Mouse (Mus musculus) gastrocnemius, postnatal 25 days (tissue): ENCODE data around the gene Vps25. TPM values are rescaled to one million over a fixed set of nuclear protein-coding genes. Genes with fewer than 3 reads are reported as not detected.

Experiments
- DNase-seq: peaks from one replicate; pipeline ENCODE4 v3.0.0; 2022
- long read RNA-seq, 2 experiments: library from polyadenylated mRNA; stranded (forward); transcript quantifications; one replicate each; pipeline ENCODE4 v2.0.0; 2021
- total RNA-seq, 2 experiments: library from RNA; stranded (reverse); gene quantifications; 1 replicate in 1 of 2; 2 replicates in 1 of 2; pipeline ENCODE4 v1.2.3; 2021

Gene Vps25
- total RNA-seq, result 10 to 100 TPM; 31.8 to 36.4 TPM
- long read RNA-seq, experiment 1, transcript Vps25-202 (6 exons, 1,106 nt), result major isoform, 86 of 106 reads
- long read RNA-seq, experiment 1, transcript Vps25-201 (6 exons, 615 nt), result minor isoform, 8 of 106 reads
- long read RNA-seq, experiment 1, partial matches to known transcripts, result 1 of 106 reads
- long read RNA-seq, experiment 1, other reads (novel, unspliced or antisense), result 6 of 106 reads
- long read RNA-seq, experiment 2, transcript Vps25-201 (6 exons, 615 nt), result minor isoform, 8 of 102 reads
- long read RNA-seq, experiment 2, transcript Vps25-202 (6 exons, 1,106 nt), result major isoform, 84 of 102 reads
- long read RNA-seq, experiment 2, partial matches to known transcripts, result 1 of 102 reads
- long read RNA-seq, experiment 2, other reads (novel, unspliced or antisense), result 4 of 102 reads

DNA sequence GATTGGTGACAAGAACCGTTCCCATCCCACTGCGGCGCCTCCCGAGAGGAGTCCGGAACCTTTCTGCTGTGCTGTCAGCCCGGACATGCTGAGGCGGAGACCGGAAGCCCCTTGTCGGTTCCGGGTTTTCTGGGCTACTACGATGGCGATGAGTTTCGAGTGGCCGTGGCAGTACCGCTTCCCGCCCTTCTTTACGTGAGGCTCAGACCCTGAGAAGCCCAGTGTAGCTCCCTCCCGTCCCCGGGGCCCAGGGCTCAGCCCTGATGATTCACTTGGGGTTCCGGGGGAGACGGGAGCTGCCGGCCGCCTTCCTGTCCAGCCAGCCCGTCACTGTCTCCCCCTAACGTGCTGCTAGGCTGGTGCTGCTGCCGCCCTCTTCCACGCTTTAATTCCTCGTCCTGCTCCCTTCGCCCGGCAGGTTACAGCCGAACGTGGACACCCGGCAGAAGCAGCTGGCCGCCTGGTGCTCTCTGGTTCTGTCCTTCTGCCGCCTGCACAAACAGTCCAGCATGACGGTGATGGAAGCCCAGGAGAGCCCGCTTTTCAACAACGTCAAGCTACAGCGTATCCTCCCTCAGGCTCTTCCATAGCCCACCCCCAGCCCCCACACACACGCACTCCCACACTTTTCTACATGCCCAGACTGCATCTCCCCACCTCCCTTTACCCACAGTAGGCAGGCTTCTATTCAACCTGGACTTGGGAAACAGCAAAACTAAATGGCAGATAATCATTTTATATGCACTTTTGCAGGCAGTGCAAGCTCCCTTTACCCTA, at the start of gene Vps25:
TSS of gene Vps25 (plus strand) at position 95 of the 777 bp plus-strand sequence.
- DNase-seq, result peak; percentile 78

DNA sequence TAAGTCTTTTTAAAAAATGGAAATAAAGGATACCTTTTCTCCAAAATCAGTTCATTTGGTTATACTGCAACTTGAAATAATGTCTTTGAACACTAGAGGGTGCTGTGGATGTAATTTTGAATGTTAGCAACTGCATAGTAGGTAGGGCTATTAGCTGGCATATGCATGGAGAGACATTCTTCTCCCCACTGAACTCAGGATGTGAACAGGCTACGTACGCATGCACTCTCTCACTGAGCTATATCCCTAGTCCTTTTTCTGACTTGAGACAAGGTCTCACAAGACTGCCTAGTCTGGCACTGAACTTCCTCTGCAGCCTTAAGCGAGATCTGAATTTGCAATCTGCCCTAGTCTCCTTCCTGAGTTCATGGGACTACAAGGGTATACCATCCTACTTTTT, 41.5 kb upstream of the Vps25 start:
- no peak for DNase-seq

DNA sequence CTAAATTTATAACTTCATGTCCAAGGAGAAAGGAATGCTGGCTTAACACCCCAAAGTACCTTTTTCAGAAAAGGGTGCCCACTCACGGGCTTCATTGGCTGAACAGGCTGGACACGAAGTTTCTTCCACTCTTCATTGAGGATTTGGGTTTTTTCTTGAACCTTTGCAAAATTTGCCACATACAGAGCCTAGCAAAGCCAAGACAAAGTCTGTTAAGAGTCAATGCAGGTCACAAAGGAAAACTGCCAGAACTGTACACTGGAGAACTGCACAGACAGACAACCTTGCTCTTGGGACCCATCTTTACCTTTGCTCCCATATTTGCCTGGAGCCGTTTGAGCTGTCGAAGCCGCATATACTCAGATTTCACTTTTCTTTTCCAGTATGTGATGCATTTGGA, 36.6 kb upstream of the Vps25 start:
- DNase-seq, result no peak

DNA sequence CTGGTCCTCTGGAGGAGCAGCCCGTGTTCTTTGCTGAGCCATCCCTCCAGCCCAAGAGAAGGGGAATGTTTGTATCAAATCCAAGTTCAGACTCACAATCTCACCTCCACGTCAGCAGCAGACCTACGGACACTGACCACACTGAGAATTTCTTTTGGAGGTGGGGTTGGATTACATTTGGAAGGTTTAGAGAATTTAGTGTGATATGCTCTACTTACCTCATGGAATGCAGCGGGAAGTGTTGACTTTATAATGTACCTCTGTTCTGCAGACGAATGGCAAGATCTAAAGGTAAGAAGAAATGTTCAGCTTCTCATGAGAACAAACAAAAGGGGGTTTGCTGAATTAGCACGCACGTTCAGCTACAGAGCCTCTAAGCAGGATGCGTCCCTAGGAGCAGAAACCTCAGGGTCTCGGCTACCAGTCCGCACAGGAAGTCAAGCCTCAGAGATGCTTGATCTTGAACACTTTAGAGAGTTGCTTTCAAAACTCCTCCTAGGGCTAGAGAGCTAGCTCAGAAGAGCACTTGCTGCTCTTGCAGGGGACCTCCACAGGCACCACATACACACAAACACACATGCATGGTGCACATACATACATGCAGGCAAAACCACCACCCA, 35.0 kb upstream of the Vps25 start:
- DNase-seq, result no peak

DNA sequence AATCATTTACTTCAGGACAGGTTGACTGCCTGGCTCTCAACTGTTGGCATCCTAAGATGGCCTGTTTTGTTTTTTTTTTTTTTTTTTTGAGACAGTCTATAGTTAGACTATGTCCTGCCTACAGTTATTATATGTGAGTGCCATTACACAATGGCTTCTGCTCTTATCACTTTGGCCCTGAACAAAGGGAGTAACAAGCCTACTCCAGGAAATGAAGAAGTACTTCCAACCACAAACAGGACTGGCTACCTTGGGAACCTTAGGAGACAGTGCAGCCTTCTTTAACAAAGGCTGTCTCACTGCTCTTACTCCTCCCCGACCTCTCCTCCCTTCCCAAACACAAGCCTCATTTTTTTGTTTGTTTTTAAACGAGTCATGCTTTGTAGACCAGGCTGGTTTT, 32.7 kb upstream of the Vps25 start:
- DNase-seq, result no peak

DNA sequence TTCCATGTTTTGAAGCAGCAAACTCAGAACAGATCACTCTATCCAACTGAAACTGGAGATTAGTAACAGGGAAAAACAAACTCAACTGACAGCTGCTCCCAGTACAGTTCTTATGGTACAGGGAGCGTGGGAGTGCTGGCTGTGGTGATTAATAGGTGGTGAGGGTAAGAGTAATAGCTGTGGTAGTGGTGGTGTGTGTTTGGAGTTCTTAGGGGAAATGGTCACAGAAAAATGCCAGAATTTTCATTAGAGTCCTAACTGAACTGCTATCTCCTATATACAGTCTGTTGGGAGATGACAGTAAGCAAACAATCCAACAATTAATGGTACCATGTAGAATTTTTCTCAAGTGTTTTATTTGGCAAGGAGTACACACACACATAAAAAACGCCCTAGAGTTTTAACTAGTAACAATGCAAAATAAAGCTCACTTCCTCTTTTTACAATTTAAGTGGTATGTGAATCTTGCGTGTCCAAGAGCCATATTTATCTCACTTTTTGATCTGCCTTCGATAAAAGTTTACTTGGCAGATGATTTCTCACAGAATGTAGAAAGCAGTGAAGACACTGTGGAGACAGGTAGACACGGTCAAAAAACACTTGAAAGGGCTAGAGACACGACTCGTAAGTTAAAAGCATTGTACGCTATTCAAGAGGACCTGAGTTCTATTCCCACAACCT, 32.1 kb upstream of the Vps25 start:
- DNase-seq, result no peak

DNA sequence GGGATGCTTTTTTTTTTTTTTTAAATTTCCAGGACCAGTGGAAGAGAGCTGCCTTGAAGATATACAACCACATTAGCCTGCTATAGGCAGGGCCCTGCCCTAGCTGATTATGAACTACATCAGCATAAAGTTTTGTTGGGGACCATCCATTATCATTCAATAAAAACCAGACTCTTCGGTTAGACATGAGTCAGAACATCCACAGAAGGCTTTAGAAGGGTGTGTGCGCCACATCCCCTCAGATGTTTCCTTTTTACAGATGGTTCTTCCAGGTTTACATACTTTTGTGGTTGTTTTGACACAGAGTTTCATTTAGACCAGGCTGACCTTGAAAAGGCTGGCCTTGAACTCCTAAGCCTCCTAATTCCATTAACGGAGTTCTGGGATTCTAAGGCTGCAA, 29.2 kb upstream of the Vps25 start:
- DNase-seq, result no peak

DNA sequence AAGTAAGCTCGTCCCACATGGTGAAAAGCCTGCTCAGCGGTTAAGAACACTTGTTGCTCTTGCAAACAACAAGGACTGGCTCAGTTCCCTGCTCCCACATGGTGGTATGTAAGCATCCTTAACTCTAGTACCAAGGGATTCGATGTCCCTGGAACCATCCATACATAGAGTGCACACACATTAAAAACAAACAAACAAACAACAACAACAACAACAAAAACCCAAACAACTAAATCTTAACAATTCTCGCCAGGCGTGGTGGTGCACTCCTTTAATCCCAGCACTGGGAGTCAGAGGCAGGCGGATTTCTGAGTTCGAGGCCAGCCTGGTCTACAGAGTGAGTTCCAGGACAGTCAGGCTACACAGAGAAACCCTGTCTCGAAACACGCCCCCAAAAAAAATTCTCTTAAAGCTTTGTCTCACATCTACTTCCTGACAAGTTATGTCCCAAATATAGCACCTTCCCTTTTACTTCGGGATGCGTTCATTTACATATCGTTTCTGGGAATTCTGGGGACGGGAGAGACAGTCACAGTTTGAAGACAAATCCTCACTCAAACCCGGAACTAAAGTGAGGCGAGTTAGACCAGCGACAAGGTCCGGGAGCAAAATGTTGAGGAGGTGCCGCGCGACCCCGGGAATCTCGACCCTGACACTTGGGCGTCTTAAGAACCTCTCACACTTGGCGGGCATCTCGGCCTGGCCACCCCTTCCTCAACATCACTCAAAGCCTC, 28.0 kb upstream of the Vps25 start:
- DNase-seq, result no peak

DNA sequence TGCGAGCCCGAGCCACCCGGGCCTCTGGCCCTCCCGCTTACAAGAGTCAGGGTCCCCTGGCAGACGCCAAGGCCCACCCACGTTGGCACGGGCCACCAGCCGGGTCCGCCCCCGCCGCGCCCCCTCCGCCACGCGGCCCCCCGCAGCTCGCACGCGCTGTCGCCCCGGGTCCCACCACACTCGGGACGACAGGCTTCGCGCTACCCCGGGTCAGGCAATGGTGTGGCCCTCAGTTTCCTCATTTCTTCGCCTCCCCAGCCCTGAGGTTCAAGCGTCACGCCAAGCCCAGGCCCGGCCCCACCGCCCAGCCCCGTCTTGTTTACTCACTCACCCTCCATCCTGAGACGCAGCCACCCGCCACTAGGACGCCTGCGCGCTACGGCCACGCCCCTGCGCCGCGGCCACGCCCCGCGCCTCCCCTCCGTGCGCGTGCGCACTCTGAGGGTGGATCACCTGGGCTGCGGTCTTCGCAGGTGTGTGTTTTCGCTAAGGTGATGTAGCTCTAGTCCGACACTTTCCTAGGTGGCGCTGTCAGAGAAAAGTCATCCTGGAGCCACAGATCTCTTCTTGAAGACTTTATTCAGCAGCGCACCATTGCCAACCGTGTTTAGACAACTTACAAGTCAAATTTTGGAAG, 27.3 kb upstream of the Vps25 start, which contains the start of gene Ezh1:
TSS of gene Ezh1 (minus strand) at position 399 of the 637 bp plus-strand sequence.
- peak; percentile 88 for DNase-seq

DNA sequence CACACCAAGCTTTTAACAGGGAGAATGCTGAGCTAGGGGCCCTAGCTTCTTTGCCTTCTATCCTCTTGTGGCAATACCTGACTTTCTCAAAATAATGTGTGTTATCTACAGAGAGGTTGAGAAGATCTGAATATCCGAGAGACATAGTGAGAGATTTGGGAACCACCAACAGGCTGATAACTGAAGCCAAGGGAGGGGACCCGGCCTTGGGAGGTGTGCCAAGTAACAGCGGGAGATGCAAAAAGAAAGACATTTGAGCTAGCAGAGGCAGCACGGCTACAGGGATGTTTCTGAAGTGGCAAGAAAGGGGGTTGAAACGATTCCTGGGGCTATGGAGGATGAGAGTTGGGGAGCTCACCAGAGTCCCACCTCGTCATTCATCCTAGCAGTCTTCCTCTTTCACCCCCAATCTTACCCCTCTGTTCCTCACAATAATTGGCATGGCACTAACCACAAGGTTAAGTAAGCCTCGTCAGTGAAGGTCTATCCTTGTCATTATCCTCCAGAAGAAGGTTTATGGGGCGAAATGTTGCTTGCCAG, 24.1 kb upstream of the Vps25 start:
- DNase-seq, result peak; percentile 63

DNA sequence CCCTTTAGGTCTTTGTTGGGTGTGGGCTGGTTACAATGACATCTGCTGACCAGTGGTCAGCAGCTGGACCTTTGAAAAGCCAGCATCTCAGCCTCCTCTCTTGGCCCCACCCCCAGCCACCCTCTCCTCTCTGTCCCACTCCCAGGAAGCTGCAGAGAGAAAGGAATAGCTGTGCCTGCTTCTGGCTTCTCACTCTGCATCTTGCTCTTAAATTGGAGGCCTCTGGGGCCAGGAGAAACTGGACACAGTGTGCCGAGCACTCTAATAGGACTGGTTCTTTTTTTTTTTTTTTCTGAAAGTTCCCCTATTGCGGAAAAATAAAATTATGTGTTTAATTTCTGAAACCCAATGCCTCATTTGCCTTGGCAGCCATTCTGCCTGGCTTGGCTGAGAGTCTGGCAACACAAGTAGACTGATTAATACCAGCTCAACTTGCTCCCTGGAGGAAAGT, 23.4 kb upstream of the Vps25 start:
- DNase-seq, result peak; percentile 89

DNA sequence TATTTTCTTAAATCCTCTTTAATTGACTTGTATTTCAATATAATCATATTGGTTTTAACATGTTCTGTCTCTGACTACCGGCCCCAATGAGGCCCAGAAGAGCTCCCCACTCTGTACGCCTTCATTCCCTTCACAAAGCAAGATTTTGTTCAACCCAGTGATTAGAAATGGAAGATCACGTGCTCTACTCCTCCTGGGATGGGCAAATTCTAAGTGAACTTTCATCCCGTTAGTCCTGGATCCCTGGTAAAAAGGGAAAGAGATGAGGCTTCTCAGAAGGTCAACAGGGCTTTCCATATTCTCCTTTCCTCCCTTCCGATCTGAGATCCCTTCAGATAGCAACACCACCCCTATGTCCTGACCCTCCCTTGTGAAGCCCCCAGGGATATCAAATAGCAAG, 23.0 kb upstream of the Vps25 start:
- DNase-seq, result no peak

DNA sequence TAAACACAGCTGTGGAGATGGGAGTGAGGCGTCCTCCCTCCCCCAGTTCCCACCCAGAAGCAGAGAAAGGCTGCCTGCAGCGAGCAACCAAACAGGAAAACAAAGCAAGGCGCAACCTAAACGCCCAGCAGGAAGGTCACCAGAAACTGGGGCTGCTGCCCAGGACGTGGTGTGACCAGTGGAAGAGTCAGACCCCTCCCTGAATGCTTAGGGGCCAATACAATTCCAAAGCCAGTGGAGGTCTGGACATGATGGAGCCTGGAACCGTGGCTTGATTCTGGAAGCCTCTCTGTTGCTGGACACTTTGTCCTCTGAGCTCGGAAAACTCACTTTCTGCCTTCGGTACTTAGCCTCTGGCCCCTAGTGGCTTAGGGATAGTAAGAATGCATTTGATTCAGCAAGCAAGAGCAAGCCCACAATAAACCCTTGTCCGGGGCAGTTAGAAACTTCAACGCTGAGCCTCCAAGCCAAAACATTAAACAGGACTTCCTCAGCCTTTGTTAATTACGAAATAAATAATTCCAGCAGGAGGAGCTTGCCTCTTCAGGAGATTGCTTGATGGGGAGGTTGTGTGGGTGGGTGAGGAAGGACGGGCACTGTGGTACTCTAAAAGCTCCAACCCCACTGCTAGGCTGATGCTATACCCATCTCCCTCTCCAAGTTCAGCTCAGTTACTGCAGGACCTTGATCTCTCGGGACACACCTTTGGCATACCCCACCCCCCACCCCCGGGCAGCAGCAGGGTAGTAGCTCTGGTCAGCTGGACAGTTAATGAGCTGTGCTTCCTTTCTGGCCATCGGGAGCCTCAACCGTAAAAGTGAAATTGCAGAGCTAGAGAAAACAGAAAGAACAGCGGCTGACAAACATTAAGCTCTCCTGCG, 22.3 kb upstream of the Vps25 start:
- DNase-seq, result peak; percentile 92

DNA sequence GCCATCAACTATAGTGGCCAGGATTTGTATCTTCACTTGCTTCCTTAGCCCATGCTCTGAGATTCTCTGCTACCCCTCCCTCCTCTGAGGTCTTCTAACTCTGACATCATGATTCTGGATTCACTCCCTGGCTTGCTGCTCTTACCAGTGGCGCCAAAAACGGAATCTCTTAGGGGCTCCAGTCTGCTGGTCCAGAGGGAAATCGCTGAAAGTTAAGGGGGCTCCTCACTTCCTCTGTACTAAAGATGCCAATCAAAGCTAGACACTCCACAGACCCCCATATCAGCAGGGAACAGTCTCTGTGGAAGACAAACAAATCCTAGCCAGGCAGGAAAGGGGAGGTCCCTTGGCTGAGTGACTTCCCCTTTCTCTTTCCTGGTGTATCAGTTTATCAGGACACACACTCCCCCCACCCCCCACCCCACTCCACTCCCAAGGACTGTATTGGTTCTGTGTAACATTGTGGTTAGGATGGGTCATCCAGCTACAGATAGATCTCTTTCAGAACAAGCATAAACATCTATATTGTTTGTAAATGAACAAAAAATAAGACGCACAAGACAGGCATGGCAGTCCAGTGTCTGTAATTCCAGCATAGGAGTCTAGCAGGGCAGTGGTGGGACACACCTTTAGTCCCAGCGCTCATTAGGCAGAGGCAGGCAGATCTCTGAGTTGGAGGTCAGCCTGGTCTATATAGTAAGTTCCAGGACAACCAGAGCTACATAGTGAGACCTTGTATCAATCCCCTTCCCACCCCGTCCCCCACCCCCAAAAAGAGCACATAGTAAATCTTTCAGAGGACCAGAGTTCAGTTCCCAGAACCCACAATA, 21.3 kb upstream of the Vps25 start:
- DNase-seq, result peak; percentile 48

DNA sequence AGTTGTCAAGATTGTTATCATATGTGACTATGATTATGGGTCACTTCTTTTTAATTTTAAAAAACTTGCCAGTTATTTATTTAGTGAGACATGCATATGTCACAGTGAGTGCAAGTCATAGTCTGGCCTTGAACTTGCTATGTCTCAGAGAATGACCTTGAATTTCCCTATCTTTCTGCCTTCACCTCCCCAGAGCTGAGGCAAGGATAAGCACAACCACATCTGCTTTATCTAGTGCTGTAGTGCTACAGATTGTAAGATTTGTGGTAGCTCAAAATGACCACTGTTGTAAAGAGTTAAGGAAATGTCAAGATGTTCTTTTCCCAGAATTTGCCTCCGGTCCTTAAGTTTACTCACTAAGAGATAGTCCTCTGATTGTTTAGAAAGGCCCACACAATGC, 20.3 kb upstream of the Vps25 start:
- no peak for DNase-seq

DNA sequence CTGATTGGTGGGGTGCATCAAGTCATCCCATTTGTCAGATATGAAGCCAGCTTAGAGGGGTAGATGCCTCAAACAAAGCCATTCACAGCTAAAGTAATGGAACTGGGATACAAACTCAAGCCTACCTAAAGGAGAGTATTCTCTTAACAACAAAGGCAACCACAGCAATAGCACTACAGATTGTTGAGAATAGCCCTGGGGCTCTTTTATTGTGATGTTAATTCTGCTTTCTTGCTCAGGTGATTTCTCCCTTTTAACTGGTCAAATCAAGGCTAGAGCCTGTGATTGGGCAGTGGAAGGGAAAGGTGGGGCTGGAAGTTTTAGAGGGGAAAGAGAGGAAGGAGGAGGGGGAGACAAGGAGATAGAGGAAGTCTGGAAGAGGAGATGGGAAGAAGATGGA, 19.4 kb upstream of the Vps25 start:
- DNase-seq, result no peak

DNA sequence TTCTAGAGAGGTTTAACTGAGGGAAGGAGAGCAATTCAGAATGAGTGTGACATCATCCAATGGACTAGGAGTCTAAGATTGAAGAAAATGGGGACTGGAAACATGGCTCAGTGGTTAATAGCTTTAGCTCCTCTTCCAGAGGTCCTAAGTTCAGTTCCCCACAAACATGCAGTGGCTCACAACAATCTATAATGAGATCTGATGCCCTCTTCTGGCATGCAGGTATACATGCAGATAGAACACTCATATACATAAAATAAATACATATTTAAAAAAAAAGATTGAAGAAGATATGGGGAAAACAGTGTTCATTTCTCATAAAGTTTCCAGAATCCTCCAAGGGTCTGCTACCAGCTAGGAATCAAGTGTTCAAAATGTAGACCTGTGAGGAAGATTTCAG, 18.1 kb upstream of the Vps25 start:
- DNase-seq, result no peak

DNA sequence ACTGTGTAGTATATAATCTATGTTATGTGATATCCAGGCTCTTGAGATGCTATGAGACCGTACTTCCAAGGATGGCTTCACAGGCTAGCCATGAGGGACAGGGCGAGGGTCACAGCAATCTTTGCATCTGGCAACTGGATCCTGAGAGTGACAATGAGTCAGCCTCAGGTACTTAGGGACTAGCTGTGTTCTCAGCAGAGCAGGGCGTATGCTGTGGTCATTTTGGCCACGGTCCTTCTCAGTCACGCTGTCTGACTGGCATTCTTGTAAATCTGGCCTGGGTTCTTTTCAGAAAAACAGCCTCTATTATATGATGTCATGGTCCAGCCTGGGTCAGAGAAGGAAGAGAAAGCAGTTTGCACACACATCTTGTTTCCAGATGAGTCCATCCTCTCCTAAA, 16.7 kb upstream of the Vps25 start:
- DNase-seq, result peak; percentile 46
